Mouse (Mus musculus): ENCODE measurements at regions not wholly inside any gene's neighbourhood (a gene's known extent, or its start where the extent isn't known, plus 50 kb on each side); places are given as distances from the start of the nearest gene placed in this dataset.
A peak's percentile ranks its signal among the peaks of the same experiment; 100 is the strongest.

DNA sequence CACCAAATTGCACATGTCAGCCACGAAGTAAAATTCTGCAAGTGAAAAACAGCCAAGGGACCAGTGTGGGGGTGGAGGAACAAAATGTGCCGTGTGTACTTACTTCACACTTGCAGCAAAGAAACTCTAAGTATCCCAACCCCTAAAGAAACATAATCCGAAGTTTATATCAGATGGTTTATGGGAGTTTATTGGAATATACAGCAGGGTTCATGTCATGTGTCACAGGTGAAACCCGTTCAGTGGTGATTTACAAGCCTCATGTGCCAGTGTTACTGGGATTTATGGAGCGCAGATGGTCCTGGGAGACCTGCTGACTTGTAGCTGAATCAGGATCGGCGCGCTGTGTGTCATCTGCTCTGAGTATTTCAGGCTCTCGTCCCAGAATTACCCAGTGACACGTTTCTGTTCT is 306.1 kb downstream of the Meis1 start:
- Histone ChIP-seq H3K4me3 (no peak overlapping the region), H3K27ac (no peak overlapping the region)
- TF ChIP-seq CTCF (IDR thresholded peaks at IDR 0.05) = no peak
- peak; percentile 24 to 25 for DNase-seq (ENCODE audit: extremely low spot score in 1 of 2, low spot score in 2 of 2)
- intact Hi-C loops (cut with DNase I) = no loop called here

DNA sequence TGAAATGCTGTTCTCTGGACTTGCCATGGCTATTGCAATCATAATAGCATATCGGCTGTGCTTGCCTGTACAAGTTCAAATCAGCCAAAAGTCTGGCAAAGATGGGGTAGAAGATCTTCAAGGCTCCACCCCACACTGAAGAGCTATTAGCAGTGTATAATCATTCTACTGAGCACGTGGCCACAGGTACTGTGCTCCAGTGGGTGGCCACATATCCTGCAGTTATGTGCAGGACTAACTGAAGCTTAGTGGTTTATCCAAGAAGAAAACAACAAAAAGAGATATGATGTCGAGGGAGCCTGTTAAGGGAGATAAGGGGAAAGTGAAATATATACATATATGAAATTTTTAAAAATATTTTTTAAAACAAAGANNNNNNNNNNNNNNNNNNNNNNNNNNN is 309.2 kb downstream of the Meis1 start:
- intact Hi-C loops (cut with DNase I) = no loop called here
- no peak for TF ChIP-seq CTCF (IDR thresholded peaks at IDR 0.05)
- no peak for DNase-seq (ENCODE audit: extremely low spot score in 1 of 2, low spot score in 2 of 2)
- Histone ChIP-seq H3K4me3 (no peak overlapping the region), H3K27ac (no peak overlapping the region)

DNA sequence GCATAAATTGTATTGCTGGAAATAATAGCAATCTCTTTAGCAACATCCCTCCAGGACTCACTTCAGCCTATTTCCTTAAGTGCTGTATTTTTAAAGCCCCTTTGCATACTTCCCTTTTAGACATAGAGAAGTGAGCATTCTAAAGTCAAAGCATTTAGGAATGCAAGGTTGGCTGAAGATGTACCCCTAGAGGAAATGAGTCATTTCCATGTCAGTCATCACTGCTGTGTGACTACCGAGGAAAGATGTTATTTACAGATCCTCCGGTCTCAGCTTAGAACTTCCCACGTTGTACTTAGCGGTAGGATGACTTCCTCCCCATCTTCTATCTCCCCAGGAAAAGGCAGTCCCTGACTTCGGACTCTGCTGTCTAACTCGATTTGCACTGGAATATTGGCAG is 337.2 kb downstream of the Meis1 start:
- TF ChIP-seq CTCF (IDR thresholded peaks at IDR 0.05) = no peak
- no peak for DNase-seq (ENCODE audit: extremely low spot score in 1 of 2, low spot score in 2 of 2)

DNA sequence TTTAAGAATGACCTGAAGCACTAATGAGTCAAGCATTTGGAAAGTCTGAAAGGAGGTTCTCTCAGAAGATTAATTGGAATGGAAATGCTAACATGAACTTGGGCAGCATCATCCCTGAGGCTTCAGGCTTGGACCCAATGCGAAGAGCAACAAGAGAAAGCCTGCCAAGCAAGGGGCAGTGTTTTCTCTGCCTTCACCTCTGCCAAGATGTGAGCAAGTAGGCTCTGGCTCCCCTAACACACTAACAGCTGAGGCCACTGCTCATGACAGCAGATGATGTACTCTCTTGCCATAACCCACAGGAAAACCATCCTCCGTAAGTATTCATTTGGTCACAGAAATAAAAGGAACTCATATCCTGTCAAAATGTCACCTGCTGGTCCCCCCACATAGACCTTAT is 341.9 kb downstream of the Meis1 start:
- DNase-seq (ENCODE audit: extremely low spot score in 1 of 2, low spot score in 2 of 2) = no peak

More for the DNA sequence above, 337.2 kb downstream of the Meis1 start:
- H3K4me3 ChIP-seq = no peak overlapping the region
- no peak overlapping the region for H3K27ac ChIP-seq
- intact Hi-C loops (cut with DNase I) = no loop called here

DNA sequence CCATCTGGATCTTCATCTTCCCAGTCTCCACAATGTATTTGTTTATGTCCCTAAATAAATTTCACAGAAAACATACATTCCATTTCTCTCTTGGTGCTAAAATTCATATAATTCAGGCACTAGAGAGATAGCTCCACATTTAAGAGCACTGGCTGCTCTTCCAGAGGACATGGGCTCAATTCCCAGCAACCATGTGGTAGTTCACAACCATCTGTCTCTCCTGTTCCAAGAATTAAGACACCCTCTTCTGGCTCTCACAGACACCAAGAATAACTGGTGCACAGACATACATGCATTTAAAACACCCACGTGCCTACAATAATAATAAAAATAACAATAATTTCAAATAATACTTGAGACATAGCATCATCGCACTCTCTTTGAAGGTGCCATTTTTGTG is 347.8 kb downstream of the Meis1 start:
- TF ChIP-seq CTCF (IDR thresholded peaks at IDR 0.05) = no peak
- DNase-seq (ENCODE audit: extremely low spot score in 1 of 2, low spot score in 2 of 2) = no peak
- intact Hi-C loops (cut with DNase I) = no loop called here
- Histone ChIP-seq H3K4me3 (no peak overlapping the region), H3K27ac (no peak overlapping the region)

More for the DNA sequence above, 341.9 kb downstream of the Meis1 start:
- H3K27ac ChIP-seq = no peak overlapping the region
- no peak for TF ChIP-seq CTCF (IDR thresholded peaks at IDR 0.05)
- no peak overlapping the region for H3K4me3 ChIP-seq
- intact Hi-C loops (cut with DNase I) = no loop called here

DNA sequence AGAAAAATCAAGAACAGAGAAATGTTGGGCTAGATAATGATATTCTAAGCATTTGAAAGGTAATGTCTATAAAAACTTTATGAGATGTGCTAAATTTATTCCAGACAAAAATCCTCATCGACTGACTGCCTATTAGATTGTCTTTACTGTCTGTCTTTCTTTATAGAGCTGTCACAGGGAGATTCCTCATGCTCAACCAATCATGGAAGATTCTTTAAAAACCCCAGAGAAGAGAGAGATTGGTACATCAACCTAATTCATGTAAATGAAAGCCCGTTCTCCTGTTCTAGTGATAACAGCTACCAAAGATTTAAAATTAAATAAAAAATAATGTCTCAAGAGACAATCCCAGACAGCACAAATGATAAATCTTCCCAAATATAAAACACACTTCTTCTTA is 349.5 kb downstream of the Meis1 start:
- no peak for TF ChIP-seq CTCF (IDR thresholded peaks at IDR 0.05)
- no peak for DNase-seq (ENCODE audit: extremely low spot score in 1 of 2, low spot score in 2 of 2)
- Histone ChIP-seq H3K27ac (no peak overlapping the region), H3K4me3 (no peak overlapping the region)
- intact Hi-C loops (cut with DNase I) = no loop called here

DNA sequence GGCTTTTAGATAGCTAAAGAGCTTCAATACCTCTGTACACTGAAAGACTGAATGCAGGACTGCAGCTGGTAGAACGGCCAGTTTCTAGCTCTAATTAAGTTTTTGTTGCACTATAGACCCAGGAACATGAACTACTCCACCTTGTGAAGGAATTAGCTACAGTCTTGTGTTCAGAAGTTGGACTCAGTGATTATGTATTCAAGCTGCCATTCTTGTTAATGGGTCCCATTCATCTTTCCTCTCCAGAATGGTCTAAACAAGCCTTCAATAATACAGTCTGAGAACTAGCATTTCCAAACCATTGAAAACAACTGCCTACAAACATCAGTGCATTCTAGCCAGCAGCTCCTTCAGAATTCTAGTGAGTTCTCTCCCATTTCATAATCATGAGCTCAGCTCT is 362.4 kb downstream of the Meis1 start:
- intact Hi-C loops (cut with DNase I) = no loop called here
- Histone ChIP-seq H3K4me3 (no peak overlapping the region), H3K27ac (no peak overlapping the region)
- no peak for TF ChIP-seq CTCF (IDR thresholded peaks at IDR 0.05)
- DNase-seq (ENCODE audit: extremely low spot score in 1 of 2, low spot score in 2 of 2) = no peak

DNA sequence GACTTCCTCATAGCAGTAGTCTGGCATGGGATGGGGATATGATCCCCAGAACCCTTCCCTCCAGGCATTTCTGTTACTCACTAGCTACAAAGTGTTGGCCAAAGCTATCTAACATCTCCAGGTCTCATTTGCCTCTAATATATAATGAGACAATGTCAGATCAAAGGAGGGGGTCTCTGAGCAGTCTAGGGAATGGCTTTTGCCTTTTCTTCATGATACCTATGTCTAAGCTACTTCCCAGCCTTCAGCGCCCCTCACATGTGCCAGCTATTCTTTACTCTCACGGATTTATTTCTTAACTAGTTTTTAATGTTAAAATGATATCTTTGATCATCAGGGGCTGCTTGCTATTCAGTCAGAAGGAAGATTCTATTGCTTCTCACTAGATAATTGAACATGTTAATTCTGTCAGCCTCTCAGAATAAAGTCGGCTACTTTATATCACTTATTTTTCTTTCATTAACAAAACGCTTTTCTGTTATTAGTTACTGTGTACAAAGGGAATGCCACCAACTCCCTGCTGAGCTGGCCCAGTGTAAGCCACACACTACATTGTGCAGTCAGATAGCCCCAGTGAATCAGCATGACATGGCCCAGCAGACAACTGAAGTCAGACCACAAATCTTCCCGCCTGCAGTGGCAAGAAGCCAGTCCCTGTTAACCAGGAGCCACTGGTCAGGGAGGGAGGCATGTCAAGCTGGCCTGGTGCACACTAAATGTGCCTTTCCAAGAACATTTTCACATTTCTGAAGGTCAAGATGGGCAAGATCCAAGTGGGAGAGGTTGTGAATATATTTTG is 386.6 kb downstream of the Meis1 start:
- TF ChIP-seq CTCF (IDR thresholded peaks at IDR 0.05) = no peak
- no peak overlapping the region for H3K4me3 ChIP-seq
- no peak overlapping the region for H3K27ac ChIP-seq
- no peak for DNase-seq (ENCODE audit: extremely low spot score in 1 of 2, low spot score in 2 of 2)
- intact Hi-C loops (cut with DNase I) = no loop called here

DNA sequence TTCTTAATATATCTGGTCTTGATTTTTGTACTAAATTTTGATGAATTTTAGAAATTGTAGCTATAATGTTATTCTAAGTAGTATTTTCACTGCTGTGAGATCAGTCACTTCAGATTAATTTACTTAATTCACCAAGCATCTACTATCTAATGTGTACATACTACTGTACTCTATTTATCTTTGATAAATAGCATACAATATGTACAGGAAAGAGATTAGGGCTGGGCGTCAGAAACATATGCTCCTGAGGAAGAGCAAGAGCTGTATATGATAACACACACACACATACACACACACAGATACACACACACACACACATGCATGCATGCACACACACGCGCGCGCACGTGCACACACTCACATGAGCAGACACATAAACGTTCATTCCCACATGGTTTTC is 387.2 kb downstream of the Meis1 start:
- Histone ChIP-seq H3K4me3 (no peak overlapping the region), H3K27ac (no peak overlapping the region)
- intact Hi-C loops (cut with DNase I) = no loop called here
- DNase-seq (ENCODE audit: extremely low spot score in 1 of 2, low spot score in 2 of 2) = no peak
- no peak for TF ChIP-seq CTCF (IDR thresholded peaks at IDR 0.05)

DNA sequence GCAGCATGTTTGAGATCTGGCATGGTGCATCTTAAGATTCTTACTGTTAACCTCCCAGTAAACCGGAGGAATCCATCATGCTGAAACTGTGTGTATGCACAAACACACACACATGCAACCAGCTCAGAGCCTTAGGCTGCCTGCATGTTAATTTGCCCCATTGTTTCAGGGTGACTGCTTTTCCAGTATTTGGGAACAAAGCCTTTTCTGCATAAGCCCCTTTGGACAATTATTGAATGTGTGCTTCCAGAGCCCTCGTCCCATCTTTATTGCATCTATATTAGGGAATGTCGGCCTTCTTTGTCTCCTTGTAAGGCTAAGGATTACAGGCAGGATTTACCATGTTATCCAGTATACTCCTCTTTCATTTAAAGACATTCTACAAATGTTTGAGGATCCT is 397.0 kb downstream of the Meis1 start:
- Histone ChIP-seq H3K27ac (no peak overlapping the region), H3K4me3 (no peak overlapping the region)
- DNase-seq (ENCODE audit: extremely low spot score in 1 of 2, low spot score in 2 of 2) = no peak
- intact Hi-C loops (cut with DNase I) = no loop called here
- TF ChIP-seq CTCF (IDR thresholded peaks at IDR 0.05) = no peak

DNA sequence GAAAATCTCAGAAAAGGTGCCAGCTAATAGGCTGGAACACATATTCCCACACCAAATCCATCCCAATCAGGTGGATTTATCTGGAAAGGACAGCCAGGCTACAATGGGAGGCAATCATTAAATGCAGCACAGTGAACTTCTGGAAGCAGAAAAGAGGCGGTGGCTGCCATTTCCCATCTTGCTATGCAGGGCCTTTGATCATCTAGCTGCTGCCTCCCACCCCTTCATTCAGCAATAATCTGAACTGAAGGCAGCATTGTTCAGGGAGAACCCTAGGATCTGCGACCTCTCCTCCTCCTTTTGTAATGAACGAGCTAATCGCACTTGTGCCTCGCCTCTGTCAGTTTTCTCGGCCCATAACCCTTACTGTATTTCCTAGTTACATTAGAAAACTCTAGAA is 413.9 kb downstream of the Meis1 start:
- H3K4me3 ChIP-seq = no peak overlapping the region
- intact Hi-C loops (cut with DNase I) = no loop called here
- no peak for DNase-seq (ENCODE audit: extremely low spot score in 1 of 2, low spot score in 2 of 2)
- no peak overlapping the region for H3K27ac ChIP-seq
- TF ChIP-seq CTCF (IDR thresholded peaks at IDR 0.05) = no peak

DNA sequence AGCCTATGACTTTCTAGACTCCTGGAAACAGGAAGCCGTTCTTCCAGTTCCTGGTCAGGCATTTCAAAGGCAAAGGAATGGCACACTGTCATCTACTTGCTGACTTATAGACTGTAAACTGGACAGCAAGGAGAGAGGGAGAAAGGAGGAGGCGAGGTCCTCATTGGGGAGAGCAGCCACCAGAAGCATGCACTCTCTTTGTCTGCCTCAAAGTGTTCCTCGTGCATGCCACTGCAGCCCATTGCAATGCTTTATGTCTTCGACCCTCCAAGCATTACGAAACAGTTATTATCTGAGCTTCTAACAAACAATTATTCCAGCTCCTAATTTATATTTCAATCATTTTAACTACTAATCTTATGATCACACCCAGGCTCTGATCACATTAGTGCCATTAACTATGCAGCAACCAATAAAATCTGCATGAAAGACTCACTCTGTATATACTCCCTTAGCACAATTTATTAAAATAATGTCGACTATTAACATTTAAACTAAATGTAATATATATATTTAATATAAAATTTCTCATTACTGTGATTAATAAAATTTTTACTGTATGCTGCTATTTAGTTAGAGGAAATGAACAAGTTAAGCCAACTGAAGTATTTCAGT is 417.1 kb downstream of the Meis1 start:
- TF ChIP-seq CTCF (IDR thresholded peaks at IDR 0.05) = no peak
- Histone ChIP-seq H3K27ac (no peak overlapping the region), H3K4me3 (no peak overlapping the region)
- no peak for DNase-seq (ENCODE audit: extremely low spot score in 1 of 2, low spot score in 2 of 2)
- intact Hi-C loops (cut with DNase I) = no loop called here

DNA sequence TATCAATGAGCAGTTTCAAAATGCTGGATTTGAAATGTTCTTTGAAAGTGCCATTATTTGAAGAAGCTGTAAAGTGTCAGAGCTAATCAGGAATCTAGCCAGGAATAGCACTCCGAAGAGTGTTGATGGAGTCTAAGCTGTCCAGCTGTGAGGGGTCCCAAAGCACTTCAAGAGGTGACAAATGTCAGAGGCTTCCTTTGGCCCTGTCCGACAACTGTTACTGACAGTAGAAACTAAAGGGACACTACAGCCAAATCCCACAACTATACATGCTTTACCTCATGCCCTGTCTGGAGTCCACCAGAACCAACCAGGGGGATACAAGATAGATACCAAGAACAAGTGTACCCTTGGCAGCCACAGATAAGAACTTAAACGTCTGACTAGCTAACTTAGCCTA is 420.4 kb downstream of the Meis1 start:
- Histone ChIP-seq H3K4me3 (no peak overlapping the region), H3K27ac (no peak overlapping the region)
- no peak for DNase-seq (ENCODE audit: extremely low spot score in 1 of 2, low spot score in 2 of 2)
- intact Hi-C loops (cut with DNase I) = no loop called here
- TF ChIP-seq CTCF (IDR thresholded peaks at IDR 0.05) = no peak

Data from left cerebral cortex, adult 2 months (tissue).